Mouse (Mus musculus) WW6 (cell line): ENCODE results near the gene Gas2l3.

Experiments
- DNase-seq: peaks from one replicate; pipeline ENCODE4 v3.0.0-alpha.2; 2013; ENCODE audit warnings: low read depth, low spot score

The Gas2l3 gene

DNA sequence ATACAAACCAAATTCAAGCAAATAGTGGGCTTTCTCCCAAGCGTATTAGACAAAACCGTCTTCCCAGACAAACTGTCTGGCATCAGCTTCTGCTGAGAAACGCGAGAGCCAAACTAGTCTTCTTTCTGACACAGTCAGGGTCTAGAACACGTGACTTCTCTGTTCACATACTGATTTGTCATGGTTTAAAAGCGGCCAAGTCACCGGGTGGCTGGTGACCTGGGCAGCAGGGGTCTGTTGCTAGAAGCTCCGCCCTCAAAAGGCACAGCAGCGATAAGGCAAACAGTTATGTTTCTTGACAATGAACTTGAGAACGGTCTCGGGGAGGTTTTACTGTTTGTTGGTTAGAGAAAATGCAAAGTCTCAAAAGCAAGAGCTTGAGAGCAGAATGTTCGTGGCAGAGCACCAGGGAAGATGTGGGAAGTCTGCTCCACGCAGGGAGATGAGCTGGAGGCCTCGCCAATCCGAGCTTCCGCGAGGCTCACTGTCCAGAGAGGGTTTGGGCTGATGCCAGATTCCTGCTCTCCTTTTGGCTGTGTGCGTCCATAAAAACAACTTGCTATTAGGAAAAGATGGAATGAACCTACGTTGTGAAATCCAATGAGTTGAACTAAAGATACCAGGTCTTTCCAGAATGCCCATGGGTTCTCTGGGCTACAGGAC is 43.0 kb downstream of the Gas2l3 start:
- DNase-seq = peak; percentile 26

DNA sequence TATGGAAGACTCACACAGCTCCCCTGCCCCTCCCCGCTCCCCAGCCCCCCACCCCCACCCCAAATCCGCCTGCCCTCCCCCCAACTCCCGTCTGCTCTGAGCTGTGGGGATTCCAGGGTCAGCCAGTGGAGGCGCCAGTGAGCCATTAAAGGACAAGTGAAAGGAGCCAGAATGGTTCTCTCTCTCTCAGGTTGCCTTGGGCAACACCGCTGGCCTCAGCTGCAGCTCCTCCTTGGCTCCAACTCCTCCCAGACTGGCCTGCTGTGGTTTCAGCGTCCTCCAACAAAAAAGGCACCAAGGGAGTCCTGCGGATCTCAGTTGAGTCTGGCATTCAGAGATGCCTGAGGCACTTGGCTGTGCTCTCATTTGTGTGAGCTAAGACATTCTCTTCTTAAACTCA is 47.9 kb downstream of the Gas2l3 start:
- peak; percentile 45 for DNase-seq

DNA sequence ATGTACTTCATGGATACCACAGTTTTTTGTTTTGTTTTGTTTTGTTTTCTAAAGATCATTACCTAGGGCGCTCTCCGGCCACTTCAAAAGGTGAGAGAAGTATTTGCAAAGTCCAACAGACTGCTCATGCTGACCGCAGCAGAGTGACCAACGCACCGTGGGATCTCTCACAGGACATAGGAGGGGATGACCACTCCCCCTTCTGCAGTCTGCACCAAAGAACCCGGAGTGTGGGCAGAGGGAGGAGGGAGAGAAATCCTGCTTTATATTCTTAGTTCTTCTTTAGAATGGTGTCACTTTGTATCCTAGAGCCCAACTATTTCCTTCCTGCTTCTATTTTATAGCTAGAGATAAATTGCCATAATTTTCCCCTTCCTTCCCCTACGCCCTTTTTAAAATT is 48.4 kb downstream of the Gas2l3 start:
- DNase-seq = no peak

DNA sequence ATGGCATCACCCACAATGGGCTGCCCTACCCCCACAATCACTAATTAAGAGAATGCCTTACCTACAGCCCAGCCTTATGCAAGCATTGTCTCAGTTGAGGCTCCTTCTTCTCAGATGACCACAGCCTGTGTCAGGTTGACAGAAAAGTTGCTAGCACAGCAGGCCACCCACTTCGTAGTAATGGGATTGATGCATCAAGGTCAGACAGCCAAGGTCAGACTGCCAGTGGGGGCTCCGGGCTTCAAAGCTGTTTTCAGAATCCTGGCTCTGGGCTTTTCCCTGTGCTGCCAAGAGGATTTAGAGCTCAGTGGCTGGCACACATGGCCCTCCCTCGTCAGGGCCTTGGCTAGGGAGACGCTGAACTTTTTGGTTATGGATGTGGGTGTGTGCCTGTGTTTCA is 51.1 kb downstream of the Gas2l3 start:
- DNase-seq = no peak

DNA sequence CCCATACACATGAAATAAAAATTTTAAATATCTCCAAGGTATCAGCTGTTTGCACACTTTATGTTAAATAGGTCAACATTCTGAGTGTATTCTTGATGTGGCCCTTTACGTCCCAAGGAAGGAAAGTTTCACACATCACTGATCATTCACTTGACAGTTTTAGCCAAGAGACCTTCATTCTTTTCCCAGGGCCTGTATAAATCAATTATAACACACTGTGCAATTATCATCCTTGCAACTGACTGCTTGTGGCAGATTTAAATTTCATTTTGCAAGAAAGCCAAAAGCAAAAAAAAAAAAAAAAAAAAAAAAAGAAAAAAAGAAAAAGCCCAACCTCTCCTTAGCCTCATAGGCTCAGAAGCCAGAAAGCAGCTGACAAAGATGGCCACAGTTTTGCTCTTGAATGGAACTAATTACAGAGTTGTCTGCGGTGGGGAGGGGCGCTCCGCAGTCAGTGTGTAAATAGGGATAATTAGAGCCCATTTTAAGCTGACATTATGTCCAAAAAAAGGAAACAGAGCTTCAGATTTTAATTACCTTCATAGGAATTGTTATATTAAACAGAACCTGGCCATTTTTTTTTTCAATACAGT is 52.1 kb downstream of the Gas2l3 start:
- DNase-seq = no peak

DNA sequence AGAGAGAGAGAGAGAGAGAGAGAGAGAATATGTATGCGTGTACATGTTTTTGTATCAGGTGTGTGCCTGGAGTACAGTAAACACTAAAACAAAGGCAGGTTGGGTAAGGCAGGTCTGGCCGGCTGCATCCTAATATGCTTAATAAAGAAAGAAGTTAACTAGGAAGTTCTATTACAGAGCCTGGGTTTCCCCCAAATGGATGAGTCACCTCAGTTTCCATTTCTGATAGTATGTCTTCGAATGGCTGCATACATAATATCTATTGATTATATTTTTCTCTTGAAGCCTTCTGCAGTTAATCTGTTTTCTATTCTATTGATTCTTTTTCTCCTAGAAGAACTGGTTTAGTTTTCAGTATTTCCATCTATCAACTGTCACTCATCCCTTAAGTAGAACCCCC is 57.3 kb downstream of the Gas2l3 start:
- no peak for DNase-seq

DNA sequence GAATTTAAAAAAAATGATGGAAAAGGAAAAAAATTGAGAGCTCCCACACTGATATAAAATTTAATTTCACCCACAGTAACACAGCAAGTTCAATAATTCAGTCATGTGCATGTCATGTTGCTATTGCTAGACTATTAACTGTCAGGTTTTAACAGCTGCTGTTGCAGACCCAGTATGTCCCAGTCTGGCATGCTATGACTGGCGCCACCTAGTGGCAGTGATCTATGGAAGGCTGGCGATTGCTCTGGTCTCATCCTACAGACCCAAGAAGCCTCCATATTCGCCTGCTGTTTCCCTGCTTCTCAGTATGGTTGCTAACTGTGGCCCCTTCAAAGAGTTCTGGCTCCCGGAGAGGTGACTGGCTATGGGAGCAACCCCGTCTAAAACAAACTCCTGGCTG is 60.3 kb downstream of the Gas2l3 start:
- DNase-seq = peak; percentile 55

DNA sequence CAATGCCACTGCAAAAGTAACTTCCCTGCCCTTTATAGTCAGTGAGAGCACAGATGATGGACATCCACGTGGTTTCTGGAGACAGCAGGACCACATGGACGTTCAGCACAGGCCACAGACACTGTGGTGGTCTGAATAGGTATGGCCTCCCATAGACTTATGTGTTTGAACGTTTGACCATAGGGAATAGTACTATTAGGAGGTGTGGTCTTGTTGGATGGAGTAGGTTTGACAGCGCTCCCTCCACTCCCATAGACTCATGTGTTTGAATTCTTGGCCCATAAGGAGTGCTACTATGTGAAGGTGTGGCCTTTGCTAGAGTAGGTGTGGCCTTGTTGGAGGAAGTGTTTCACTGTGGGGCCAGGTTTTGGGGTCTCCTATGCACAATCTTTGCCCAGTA is 66.0 kb downstream of the Gas2l3 start:
- no peak for DNase-seq

DNA sequence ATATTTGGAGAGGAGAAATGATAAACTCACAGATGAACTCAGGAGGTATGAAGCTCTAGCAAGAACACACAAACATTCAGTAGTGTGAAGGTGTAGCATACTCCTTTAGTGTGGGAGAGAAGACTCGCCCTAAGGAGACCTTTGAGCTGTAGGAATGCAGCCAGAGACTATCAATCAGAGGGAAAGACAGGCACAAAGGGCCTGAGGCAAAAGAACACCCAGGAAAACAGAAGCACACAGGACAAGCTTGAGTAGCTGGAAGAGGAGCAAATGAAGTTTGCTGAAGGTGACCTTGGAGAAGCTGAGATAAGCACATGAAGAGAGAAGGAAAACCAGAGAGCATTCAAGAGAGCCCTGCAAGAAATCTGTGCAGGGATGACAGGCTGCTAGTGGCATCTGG is 73.7 kb downstream of the Gas2l3 start:
- DNase-seq = no peak

DNA sequence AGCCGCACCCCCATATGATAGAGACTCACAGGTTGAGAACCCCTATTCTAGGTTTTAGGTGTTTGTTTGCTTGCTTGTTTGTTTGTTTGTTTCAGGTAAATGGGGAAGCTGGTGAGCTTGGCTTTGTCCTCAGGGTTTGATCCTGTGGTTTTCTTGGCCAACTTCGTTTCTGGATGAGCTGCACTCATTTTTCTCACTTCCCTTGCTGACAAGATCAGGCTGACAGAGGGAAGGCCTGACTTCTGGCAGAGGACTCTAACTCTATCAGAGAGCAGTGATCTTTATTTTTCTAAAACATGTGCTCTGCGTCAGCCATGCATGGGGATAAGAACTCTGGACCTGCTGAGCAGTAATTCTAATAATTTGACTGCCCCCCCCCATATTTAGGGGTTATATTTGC is 84.8 kb downstream of the Gas2l3 start:
- no peak for DNase-seq
